Mouse (Mus musculus) ES-Bruce4 (cell line): Measurements from ENCODE around the gene Flt3.
A peak's percentile ranks its signal among the peaks of the same experiment; 100 is the strongest.

Source experiments
- CTCF ChIP-seq: IDR thresholded peaks from one replicate; pipeline ENCODE4 v1.8.1; 2011; ENCODE audit warnings: low read depth, low read length
- EP300 ChIP-seq: IDR thresholded peaks from 2 replicates; pipeline ENCODE4 v1.6.1; 2011; ENCODE audit warnings: low read depth, low read length; ENCODE audit not compliant: insufficient read depth
- POLR2A ChIP-seq: IDR thresholded peaks from one replicate; pipeline ENCODE4 v1.8.1; 2011; ENCODE audit warnings: low read length; ENCODE audit not compliant: insufficient read depth

GRCm38 (mm10) chr5:147294121-147294520 lies 106.2 kb downstream of the Flt3 start:
- TF ChIP-seq CTCF = peak; percentile 72
- no peak for TF ChIP-seq POLR2A
- TF ChIP-seq EP300 = 0 out of 2 replicates have a peak, but pooled peaks have one; percentile 29
